Mouse (Mus musculus) NIH3T3 (cell line): ENCODE measurements at regions not wholly inside any gene's neighbourhood (a gene's known extent, or its start where the extent isn't known, plus 50 kb on each side); places are given as distances from the start of the nearest gene placed in this dataset.

Experiments
- DNase-seq: peaks from one replicate; pipeline ENCODE4 v3.0.0-alpha.2; 2012; ENCODE audit warnings: low read depth

GRCm38 (mm10) chr7:58919863-58920262 is 263.9 kb downstream of the Atp10a start:
- DNase-seq = no peak

- DNase-seq = no peak
Observed at GRCm38 (mm10) chr7:58920283-58920682, 264.3 kb downstream of the Atp10a start.

DNA sequence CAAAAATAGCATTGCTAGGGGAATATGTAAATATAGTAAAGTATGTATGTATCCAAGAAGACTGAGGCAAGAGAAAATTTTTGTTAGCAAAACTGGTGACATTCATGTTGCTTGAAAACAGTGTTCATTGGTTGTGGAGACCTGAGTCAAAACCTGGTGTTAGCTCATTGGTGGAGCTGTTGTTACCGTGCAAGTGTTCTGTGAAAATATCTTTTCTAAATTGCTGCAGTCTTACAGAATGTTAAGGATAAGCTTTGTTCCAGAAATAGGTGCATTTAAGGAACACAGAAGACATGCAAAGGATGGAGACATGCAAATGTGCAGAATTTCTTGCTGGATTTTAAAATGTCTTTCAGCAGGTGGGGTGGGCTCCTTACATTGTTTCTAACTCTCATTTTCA is 269.0 kb downstream of the Atp10a start:
- no peak for DNase-seq

- DNase-seq = no peak
Observed at GRCm38 (mm10) chr7:58925406-58925805, 269.4 kb downstream of the Atp10a start.

GRCm38 (mm10) chr7:58957448-58957847 is 271.1 kb upstream of the Ube3a start:
- DNase-seq = no peak

DNA sequence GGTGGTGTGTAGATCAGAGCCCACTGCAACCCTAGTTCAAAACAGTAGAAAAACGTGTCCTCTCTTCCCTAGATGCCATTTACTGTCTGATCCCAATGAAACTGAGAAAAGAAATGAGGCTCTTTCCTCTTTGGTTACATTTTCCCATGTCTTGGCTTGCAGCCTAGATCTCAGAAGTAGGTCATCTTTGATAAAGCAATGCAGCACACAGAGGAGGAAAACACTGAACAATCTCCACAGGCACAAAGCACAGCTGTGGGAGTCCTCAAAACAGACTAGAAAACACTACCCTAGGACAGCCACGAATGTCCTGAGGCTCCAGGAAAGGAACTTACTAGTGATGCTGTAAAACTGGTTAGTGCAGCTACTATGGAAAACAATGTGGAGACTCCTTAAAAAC is 221.4 kb upstream of the Ube3a start:
- no peak for DNase-seq

DNA sequence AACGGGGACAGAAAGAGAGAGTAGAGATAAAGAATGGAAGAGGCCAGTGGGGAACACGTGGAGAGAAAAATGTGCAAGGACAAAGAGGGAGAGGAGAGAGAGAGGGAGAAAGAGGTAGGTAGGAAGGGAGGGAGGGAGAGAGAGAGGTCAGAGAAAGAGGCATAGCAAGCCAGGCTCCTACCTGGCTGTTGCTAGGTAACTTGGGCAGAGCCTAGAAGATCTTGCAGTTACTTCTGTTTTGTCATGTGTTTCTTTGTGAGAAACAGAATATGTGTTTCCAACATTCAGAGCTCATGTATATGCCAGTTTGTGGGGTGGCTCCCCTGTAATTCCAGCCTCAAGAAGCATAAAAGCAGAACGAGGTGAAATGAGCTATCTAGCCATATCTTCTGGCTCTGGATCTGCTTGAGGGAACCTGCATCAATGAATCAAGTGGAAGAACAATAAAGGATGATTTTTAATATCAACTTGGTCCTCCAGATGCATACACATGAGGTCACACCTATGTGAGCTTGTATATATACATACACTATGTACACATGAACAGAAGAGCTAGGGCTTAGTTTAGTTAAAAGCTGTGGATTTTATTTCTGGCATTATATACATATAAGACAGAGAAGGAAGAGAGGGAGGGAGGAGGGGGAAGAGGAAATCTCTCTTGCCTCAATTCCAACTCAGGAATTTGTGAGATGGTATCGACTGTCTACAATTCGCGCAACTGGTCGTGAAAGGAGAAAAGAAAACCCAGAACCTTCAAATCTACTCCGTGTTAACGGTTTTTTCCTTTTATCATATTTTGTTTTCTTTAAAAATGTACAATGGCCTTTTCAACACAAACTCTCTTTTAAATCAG is 214.9 kb upstream of the Ube3a start:
- no peak for DNase-seq

- no peak for DNase-seq
Observed at GRCm38 (mm10) chr7:59014302-59014677, 214.3 kb upstream of the Ube3a start.

DNA sequence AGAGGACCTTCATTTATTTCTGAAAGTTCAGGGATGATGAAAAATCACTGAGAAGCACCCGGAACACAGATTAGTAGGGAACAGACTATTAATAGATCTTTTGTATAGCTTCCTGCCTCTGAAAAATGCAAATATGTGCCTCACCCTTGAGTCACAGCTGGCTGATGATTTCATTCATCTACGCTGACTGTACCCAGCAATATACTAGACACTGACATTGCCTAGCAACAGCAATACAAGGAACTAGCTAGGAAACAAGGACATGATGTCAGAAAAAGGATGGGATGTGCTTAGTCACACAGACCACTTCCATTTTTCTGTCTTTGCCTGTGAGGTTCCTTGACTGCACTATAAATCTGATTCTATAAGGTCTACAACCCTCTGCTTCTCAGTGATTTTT is 201.1 kb upstream of the Ube3a start:
- peak; percentile 53 for DNase-seq
